Mouse (Mus musculus): Measurements from ENCODE around the gene Nes. TPM values are rescaled to one million over a fixed set of nuclear protein-coding genes. Genes with fewer than 3 reads are reported as not detected.
A peak's percentile ranks its signal among the peaks of the same experiment; 100 is the strongest.

Nes gene
- polyA plus RNA-seq, 1 experiment from 2014 or later = 27.1 TPM

- Histone ChIP-seq H3K27ac (ENCODE audit: low read depth) (no peak overlapping the region), H3K4me2 (no peak overlapping the region), H3K27me3 (ENCODE audit: insufficient read depth, low read length) (peaks cover 22% of the 10 kb centered on the region), H3K4me1 (ENCODE audit: insufficient read depth) (peaks cover 35% of the 10 kb centered on the region), H3K9ac (no peak overlapping the region), H3K4me3 (ENCODE audit: low read depth, low read length) (no peak overlapping the region), H3K9me3 (ENCODE audit: low read depth, low read length) (no peaks in the 10 kb centered on the region), H3K36me3 (ENCODE audit: insufficient read depth) (peaks cover 22% of the 10 kb centered on the region)
- no peak for ATAC-seq (ENCODE audit: insufficient read depth)
- no peak for TF ChIP-seq CTCF (IDR thresholded peaks at IDR 0.05; ENCODE audit: low read depth)
- WGBS = 37% methylated on average over 12 of the region's 12 CpGs
- DNase-seq = no peak
These were observed 24.9 kb upstream of the Nes start for GRCm38 (mm10) chr3:87945781-87946540.

GRCm38 (mm10) chr3:87946541-87946860, 24.4 kb upstream of the Nes start:
- 0 out of 2 replicates have a peak overlapping the region, but pooled peaks have one; percentile 12 for H3K27ac ChIP-seq (ENCODE audit: low read depth)
- no peak overlapping the region for H3K4me3 ChIP-seq (ENCODE audit: low read depth, low read length)
- H3K9ac ChIP-seq = no peak overlapping the region
- TF ChIP-seq CTCF (IDR thresholded peaks at IDR 0.05; ENCODE audit: low read depth) = no peak
- no peak overlapping the region for H3K4me2 ChIP-seq
- H3K4me1 ChIP-seq (ENCODE audit: insufficient read depth) = peaks cover 38% of the 10 kb centered on the region
- H3K27me3 ChIP-seq (ENCODE audit: insufficient read depth, low read length) = peaks cover 22% of the 10 kb centered on the region
- 29% methylated on average over 1 of the region's 1 CpGs for whole genome bisulfite sequencing
- H3K36me3 ChIP-seq (ENCODE audit: insufficient read depth) = peaks cover 16% of the 10 kb centered on the region
- no peaks in the 10 kb centered on the region for H3K9me3 ChIP-seq (ENCODE audit: low read depth, low read length)
- DNase-seq = no peak
- no peak for ATAC-seq (ENCODE audit: insufficient read depth)

DNA sequence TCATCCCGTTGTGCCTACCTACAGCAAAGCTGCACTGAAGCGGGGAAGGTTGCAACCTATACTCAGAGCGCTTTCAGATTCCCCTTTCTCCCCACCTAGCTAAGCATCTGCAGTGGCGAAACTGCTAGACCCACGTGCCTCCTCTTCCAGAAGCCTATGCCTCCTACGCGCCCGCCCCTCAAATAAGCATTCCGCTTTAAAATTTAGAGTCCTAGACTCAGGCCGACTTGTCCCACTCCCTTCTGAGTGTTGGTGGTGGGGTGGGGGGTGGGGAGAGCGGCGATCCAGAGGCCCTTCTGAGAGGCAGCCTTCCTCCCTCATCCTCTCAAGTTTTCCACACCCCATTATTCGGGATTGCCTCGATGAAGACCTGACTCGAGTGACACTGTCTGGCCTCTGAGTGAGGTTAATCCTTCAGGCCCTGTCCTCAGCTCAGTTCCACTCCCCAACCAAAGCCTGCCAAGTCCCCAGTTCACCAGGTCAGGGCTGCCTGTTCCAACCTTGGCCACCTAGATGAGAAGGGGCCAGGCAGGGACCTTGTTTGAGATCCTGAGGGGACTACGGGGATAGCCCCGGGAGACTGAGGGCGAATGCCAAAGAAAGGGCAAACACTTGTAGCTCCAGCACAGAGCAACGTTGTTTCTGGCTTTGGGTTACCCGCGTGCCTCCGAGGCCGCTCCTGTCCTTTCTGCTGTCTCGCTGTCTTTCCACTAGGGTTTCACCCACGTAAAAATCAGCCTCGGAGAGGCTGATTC, 23.6 kb upstream of the Nes start:
- Histone ChIP-seq H3K4me3 (ENCODE audit: low read depth, low read length) (peak overlapping the region; percentile 32), H3K9ac (peak overlapping the region; percentile 50), H3K27ac (ENCODE audit: low read depth) (0 out of 2 replicates have a peak overlapping the region, but pooled peaks have one; percentile 1), H3K27me3 (ENCODE audit: insufficient read depth, low read length) (peaks cover 22% of the 10 kb centered on the region), H3K4me1 (ENCODE audit: insufficient read depth) (peaks cover 45% of the 10 kb centered on the region), H3K36me3 (ENCODE audit: insufficient read depth) (peaks cover 9% of the 10 kb centered on the region; the same call in 1 of the 2 replicates), H3K9me3 (ENCODE audit: low read depth, low read length) (no peaks in the 10 kb centered on the region), H3K4me2 (peak overlapping the region; percentile 71)
- 6% methylated on average over 26 of the region's 26 CpGs for WGBS
- ATAC-seq (ENCODE audit: insufficient read depth) (no peak), DNase-seq (peak; percentile 38)
- TF ChIP-seq CTCF (IDR thresholded peaks at IDR 0.05; ENCODE audit: low read depth) = no peak

- no peaks in the 10 kb centered on the region for H3K9me3 ChIP-seq (ENCODE audit: low read depth, low read length)
- DNase-seq = peak; percentile 45
- 0 out of 2 replicates have a peak, but pooled peaks cover 4% of the 10 kb centered on the region for H3K36me3 ChIP-seq (ENCODE audit: insufficient read depth)
- ATAC-seq (ENCODE audit: insufficient read depth) = no peak
- H3K27me3 ChIP-seq (ENCODE audit: insufficient read depth, low read length) = peaks cover 22% of the 10 kb centered on the region
- no peak overlapping the region for H3K27ac ChIP-seq (ENCODE audit: low read depth)
- H3K4me3 ChIP-seq (ENCODE audit: low read depth, low read length) = peak overlapping the region; percentile 32
- under 1% methylated on average over 17 of the region's 17 CpGs for WGBS
- H3K9ac ChIP-seq = peak overlapping the region; percentile 50
- H3K4me1 ChIP-seq (ENCODE audit: insufficient read depth) = peaks cover 47% of the 10 kb centered on the region
- TF ChIP-seq CTCF (IDR thresholded peaks at IDR 0.05; ENCODE audit: low read depth) = no peak
- H3K4me2 ChIP-seq = peak overlapping the region; percentile 71
These were observed 23.1 kb upstream of the Nes start for GRCm38 (mm10) chr3:87947811-87948199.

GRCm38 (mm10) chr3:87948378-87949265, 22.3 kb upstream of the Nes start, which contains the start of gene Crabp2:
Crabp2 (plus strand) TSS chr3:87948666.
- peaks cover 22% of the 10 kb centered on the region for H3K27me3 ChIP-seq (ENCODE audit: insufficient read depth, low read length)
- 0 out of 2 replicates have a peak, but pooled peaks cover 4% of the 10 kb centered on the region for H3K36me3 ChIP-seq (ENCODE audit: insufficient read depth)
- peak within 1 kb of the TSS; percentile 71 for H3K4me2 ChIP-seq
- peak within 1 kb of the TSS; percentile 32 for H3K4me3 ChIP-seq (ENCODE audit: low read depth, low read length)
- no peak for ATAC-seq (ENCODE audit: insufficient read depth)
- 0 out of 2 replicates have a peak within 1 kb of the TSS, but pooled peaks have one; percentile 1 for H3K27ac ChIP-seq (ENCODE audit: low read depth)
- H3K9ac ChIP-seq = peak within 1 kb of the TSS; percentile 50
- DNase-seq = peak; percentile 50
- 4% methylated on average over 35 of the region's 35 CpGs for WGBS
- no peaks in the 10 kb centered on the region for H3K9me3 ChIP-seq (ENCODE audit: low read depth, low read length)
- peaks cover 47% of the 10 kb centered on the region for H3K4me1 ChIP-seq (ENCODE audit: insufficient read depth)
- TF ChIP-seq CTCF (IDR thresholded peaks at IDR 0.05; ENCODE audit: low read depth) = no peak

DNA sequence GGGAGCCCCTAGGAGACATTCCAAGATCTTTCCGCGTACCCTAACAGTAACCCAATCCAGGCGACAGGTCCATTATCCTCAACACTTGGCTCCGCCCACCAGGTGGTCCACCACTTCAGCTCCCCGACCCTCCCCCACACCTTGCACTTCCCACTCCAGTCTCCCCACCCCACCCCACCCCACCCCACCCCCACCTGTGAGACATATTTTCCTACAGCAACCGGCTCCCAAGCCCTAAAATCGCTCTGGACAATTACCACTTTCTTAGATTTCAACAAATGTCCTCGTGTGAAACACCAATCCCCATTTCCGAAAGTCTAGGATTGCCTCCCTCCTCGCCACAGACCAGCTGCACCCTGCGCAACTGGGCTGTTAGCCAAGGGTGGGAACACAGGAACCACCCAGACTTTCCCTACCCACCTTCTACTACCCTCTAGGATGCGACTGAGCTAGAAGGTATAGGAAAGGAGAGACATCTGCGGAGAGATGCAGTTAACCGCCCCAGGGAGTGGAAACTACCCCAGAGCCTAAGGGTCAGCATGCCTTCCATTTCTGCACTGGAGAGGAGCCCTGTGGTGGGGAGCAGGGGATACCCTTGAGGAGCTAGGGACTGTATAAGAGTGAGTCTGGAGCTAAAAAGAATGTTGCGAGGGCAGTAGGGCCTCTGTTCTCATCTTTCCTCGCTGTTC, 21.5 kb upstream of the Nes start:
- Histone ChIP-seq H3K36me3 (ENCODE audit: insufficient read depth) (0 out of 2 replicates have a peak, but pooled peaks cover under 1% of the 10 kb centered on the region), H3K4me3 (ENCODE audit: low read depth, low read length) (peak overlapping the region; percentile 32), H3K4me2 (peak overlapping the region; percentile 71), H3K9ac (peak overlapping the region; percentile 32), H3K9me3 (ENCODE audit: low read depth, low read length) (no peaks in the 10 kb centered on the region), H3K4me1 (ENCODE audit: insufficient read depth) (peaks cover 47% of the 10 kb centered on the region), H3K27ac (ENCODE audit: low read depth) (no peak overlapping the region), H3K27me3 (ENCODE audit: insufficient read depth, low read length) (peaks cover 22% of the 10 kb centered on the region)
- DNase-seq = peak; percentile 30
- no peak for ATAC-seq (ENCODE audit: insufficient read depth)
- TF ChIP-seq CTCF (IDR thresholded peaks at IDR 0.05; ENCODE audit: low read depth) = no peak
- 16% methylated on average over 16 of the region's 16 CpGs for WGBS

All from lung, embryonic 14.5 days (tissue).